Mouse (Mus musculus) neural tube, embryonic 11.5 days (tissue): Measurements from ENCODE around the gene Ticrr. TPM values are rescaled to one million over a fixed set of nuclear protein-coding genes. Genes with fewer than 3 reads are reported as not detected.

Source experiments
- ATAC-seq: fragments of 200-750 bp; cut with Nextera tagmentation; 2 replicates; pipeline ENCODE4 v1.8.0; 2017; ENCODE audit warnings: moderate number of reproducible peaks, mild to moderate bottlenecking, moderate TSS enrichment, moderate library complexity; ENCODE audit not compliant: insufficient read depth, low FRiP score, low TSS enrichment
- DNase-seq: peaks from one replicate; pipeline ENCODE4 v3.0.0-alpha.2; 2015; ENCODE audit warnings: low spot score
- H3K27ac ChIP-seq: fragments of 300-500 bp; sonication (generic); 2 replicates; pipeline ENCODE4 v1.5.1; 2014; ENCODE audit warnings: low read depth, mild to moderate bottlenecking, low read length
- H3K27me3 ChIP-seq: fragments of 300-500 bp; sonication (generic); 2 replicates; pipeline ENCODE4 v1.6.1; 2014; ENCODE audit warnings: mild to moderate bottlenecking, low read length, mixed read lengths; ENCODE audit not compliant: control insufficient read depth, insufficient read depth
- H3K36me3 ChIP-seq: fragments of 300-500 bp; sonication (generic); 2 replicates; pipeline ENCODE4 v1.6.1; 2014; ENCODE audit warnings: mild to moderate bottlenecking, low read length, moderate library complexity, mixed read lengths; ENCODE audit not compliant: control insufficient read depth, insufficient read depth
- H3K4me1 ChIP-seq: fragments of 300-500 bp; sonication (generic); 2 replicates; pipeline ENCODE4 v1.6.1; 2014; ENCODE audit warnings: low read length, mixed read lengths; ENCODE audit not compliant: control insufficient read depth, insufficient read depth
- H3K4me2 ChIP-seq: fragments of 300-500 bp; sonication (generic); 2 replicates; pipeline ENCODE4 v1.6.1; 2014; ENCODE audit warnings: low read depth, mild to moderate bottlenecking, moderate library complexity
- H3K4me3 ChIP-seq: fragments of 300-500 bp; sonication (generic); 2 replicates; pipeline ENCODE4 v1.5.1; 2014; ENCODE audit warnings: low read depth, low read length
- H3K9ac ChIP-seq: fragments of 300-500 bp; sonication (generic); 2 replicates; pipeline ENCODE4 v1.6.1; 2014; ENCODE audit warnings: mild to moderate bottlenecking, low read length
- H3K9me3 ChIP-seq: fragments of 300-500 bp; sonication (generic); 2 replicates; pipeline ENCODE4 v1.6.1; 2016; ENCODE audit warnings: low read length; ENCODE audit not compliant: control insufficient read depth
- WGBS: fragments of 180-500 bp; shearing (Covaris S2); extraction: QIAGEN DNeasy Blood & Tissue Kit; methylation state at CpG from one replicate; pipeline ENCODE4 v1.1.7; 2014; 5-methylcytosine and 5-hydroxymethylcytosine counted together
- polyA plus RNA-seq: library from polyadenylated mRNA; unstranded; fragments of >200 nt; fragmentation: Nextera tagmentation; extraction: Ambion mirVana; gene quantifications from 2 replicates; pipeline ENCODE4 v1.2.1, GENCODE M21; 2014

Gene Ticrr
- polyA plus RNA-seq, 1 experiment from 2014 or later: 14.0 TPM

DNA sequence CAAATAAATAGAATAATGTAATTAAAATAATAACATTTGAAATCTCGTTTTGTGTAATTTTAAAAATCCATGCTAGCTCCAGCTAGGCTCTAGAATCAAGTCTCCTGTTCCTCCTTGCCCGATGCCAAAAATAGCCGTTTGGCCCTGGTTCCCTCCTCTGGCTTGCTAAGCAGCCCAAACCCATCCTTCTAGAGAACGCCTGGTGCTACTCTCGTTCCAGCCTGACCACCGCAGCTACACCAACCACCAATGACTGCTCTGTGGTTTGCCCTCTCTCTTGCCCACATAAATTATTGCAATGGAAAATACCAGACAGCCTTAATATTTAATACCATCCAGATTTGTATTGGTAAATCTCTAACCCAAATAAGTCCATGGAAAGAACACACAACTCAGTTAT is 87.7 kb downstream of the Ticrr start:
- no peak overlapping the region for H3K4me2 ChIP-seq
- no peak for DNase-seq
- 86% methylated on average over 6 of the region's 6 CpGs for WGBS
- H3K9me3 ChIP-seq: no peaks in the 10 kb centered on the region
- no peak overlapping the region for H3K9ac ChIP-seq
- ATAC-seq: no peak
- no peak overlapping the region for H3K4me3 ChIP-seq
- H3K4me1 ChIP-seq: no peaks in the 10 kb centered on the region
- no peak overlapping the region for H3K27ac ChIP-seq
- H3K36me3 ChIP-seq: no peaks in the 10 kb centered on the region
- no peaks in the 10 kb centered on the region for H3K27me3 ChIP-seq

Other genes with a start within 250 kb of the Ticrr start
- 36.9 and 45.1 TPM in 2 replicates for gene Polg, start 193.8 kb upstream of the Ticrr start, polyA plus RNA-seq
- gene Rhcg, start 42.5 kb upstream of the Ticrr start, polyA plus RNA-seq: 0.97 and 1.8 TPM in 2 replicates
- 5.0 and 5.2 TPM in 2 replicates for gene Kif7, start 55.5 kb downstream of the Ticrr start, polyA plus RNA-seq
- gene Plin1, start 72.7 kb downstream of the Ticrr start, polyA plus RNA-seq: 0.15 TPM in 1 of 2 replicates, not detected in the other
- 8.2 and 9.9 TPM in 2 replicates for gene Pex11a, start 82.9 kb downstream of the Ticrr start, polyA plus RNA-seq
- 0.09 and 0.45 TPM in 2 replicates for gene Wdr93, start 83.0 kb downstream of the Ticrr start, polyA plus RNA-seq
- not detected in 2 replicates for gene Mesp1, start 133.6 kb downstream of the Ticrr start, polyA plus RNA-seq
- 0.20 and 0.76 TPM in 2 replicates for gene Mesp2, start 150.5 kb downstream of the Ticrr start, polyA plus RNA-seq
- 7.1 and 7.9 TPM in 2 replicates for gene Anpep, start 200.9 kb downstream of the Ticrr start, polyA plus RNA-seq